Mouse (Mus musculus) heart, adult 18-20 months (tissue): ENCODE measurements around the gene Galnt16. TPM values are rescaled to one million over a fixed set of nuclear protein-coding genes. Genes with fewer than 3 reads are reported as not detected.

Experiments
- DNase-seq, 2 experiments: peaks; one replicate each; pipeline ENCODE4 v3.0.0; 2021 to 2022; ENCODE audit warnings: mixed read lengths in 1 of 2
- total RNA-seq, 2 experiments: library from RNA; stranded (reverse); gene quantifications; 2 replicates each; pipeline ENCODE4 v1.2.3; 2021

Gene Galnt16
- total RNA-seq, 2 experiments from 2014 or later: 1.7 to 2.8 TPM

DNA sequence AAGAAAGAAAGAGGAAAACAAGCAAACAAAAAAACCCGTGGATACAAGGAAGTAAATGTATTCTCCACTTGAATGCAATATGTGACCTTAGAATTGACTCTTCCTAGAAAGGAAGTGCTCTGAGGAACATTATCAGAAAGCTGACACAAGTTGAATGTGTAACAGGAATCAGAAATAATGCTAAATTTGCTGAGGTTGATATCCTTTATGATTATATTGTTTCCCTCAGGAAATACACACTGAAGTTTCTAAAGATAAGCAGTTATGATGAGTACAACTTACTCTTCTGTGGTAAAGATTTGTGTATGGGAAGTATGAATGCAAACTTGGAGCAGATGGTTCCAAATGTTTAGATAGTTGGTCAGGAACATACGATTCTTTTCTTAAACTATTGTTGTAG, 150.3 kb downstream of the Galnt16 start:
- DNase-seq: no peak

DNA sequence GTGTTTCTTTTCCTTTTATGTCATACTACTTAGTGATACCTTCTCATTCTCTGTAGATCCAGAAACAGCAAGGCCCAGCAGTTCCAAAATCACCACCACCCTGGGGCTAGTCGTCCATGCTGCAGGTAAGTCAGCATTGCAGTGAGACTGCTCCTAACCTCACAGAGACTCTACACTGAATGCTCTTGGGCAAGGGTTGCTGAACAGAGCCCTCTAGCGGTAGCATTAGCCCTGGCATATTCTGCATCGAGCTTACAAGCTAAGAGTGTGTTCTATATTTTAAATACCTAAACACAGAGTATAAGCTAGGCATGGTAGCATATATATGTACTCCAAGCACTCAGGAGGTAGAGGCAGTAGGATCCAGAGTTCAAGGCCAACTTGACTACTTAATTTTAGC, 155.1 kb downstream of the Galnt16 start:
- DNase-seq: peak; percentile 36 to 72

Other genes starting within 250 kb of the Galnt16 start
- 10 to 100 TPM; 31.6 to 43.3 TPM for gene Dcaf5, start 81.7 kb upstream of the Galnt16 start, total RNA-seq
- 10 to 100 TPM; 16.5 to 17.9 TPM for gene Exd2, start 55.2 kb upstream of the Galnt16 start, total RNA-seq
- 10 to 100 TPM; 15.3 to 18.3 TPM for gene Slc39a9, start 125.6 kb downstream of the Galnt16 start, total RNA-seq
- gene Erh, start 126.1 kb downstream of the Galnt16 start, total RNA-seq: 10 to 100 TPM; 25.2 to 26.9 TPM
- gene Plekhd1, start 174.3 kb downstream of the Galnt16 start, total RNA-seq: under 1 TPM in 1 of 2 experiments, not detected in 1; 0.20 TPM
- under 1 TPM in 1 of 2 experiments, not detected in 1; 0.05 TPM for gene Ccdc177, start 242.4 kb downstream of the Galnt16 start, total RNA-seq